Mouse (Mus musculus) midbrain, embryonic 10.5 days (tissue): ENCODE results near the gene 2610042L04Rik. TPM values are rescaled to one million over a fixed set of nuclear protein-coding genes. Genes with fewer than 3 reads are reported as not detected.

Experiments used
- polyA plus RNA-seq: library from polyadenylated mRNA; unstranded; fragments of >200 nt; fragmentation: Nextera tagmentation; extraction: Ambion mirVana; gene quantifications from 2 replicates; pipeline ENCODE4 v1.2.1, GENCODE M21; 2016

The 2610042L04Rik gene
- polyA plus RNA-seq, 1 experiment from 2014 or later = 0.65 TPM

Other genes with a start within 250 kb of the 2610042L04Rik start
- 0.51 and 0.52 TPM in 2 replicates for gene Gm8108, start 224.2 kb upstream of the 2610042L04Rik start, polyA plus RNA-seq
- not detected in 2 replicates for gene Gm3127, start 169.7 kb upstream of the 2610042L04Rik start, polyA plus RNA-seq
- gene Gm2974, start 152.2 kb upstream of the 2610042L04Rik start, polyA plus RNA-seq = 0.81 and 1.5 TPM in 2 replicates
- not detected in 2 replicates for gene Gm3138, start 85.1 kb upstream of the 2610042L04Rik start, polyA plus RNA-seq
- gene Gm3149, start 17.5 kb upstream of the 2610042L04Rik start, polyA plus RNA-seq = not detected in 2 replicates
- gene Gm3159, start 62.8 kb downstream of the 2610042L04Rik start, polyA plus RNA-seq = not detected in 2 replicates
- gene Gm3164, start 80.7 kb downstream of the 2610042L04Rik start, polyA plus RNA-seq = 0.79 TPM in 2 replicates
- 0.55 TPM in 1 of 2 replicates, not detected in the other for gene Gm3173, start 96.2 kb downstream of the 2610042L04Rik start, polyA plus RNA-seq
- not detected in 2 replicates for gene Gm3182, start 147.0 kb downstream of the 2610042L04Rik start, polyA plus RNA-seq
- gene Gm3047, start 220.6 kb downstream of the 2610042L04Rik start, polyA plus RNA-seq = not detected in 2 replicates